Mouse (Mus musculus): ENCODE results near the gene Olfr582. TPM values are rescaled to one million over a fixed set of nuclear protein-coding genes. Genes with fewer than 3 reads are reported as not detected.

Olfr582 gene
- total RNA-seq (2012; rRNA removed): not detected in 2 replicates

- in situ Hi-C loops (cut with MboI; ENCODE audit: low sequenced_read_pairs in 2 of 2, unreplicated experiment in 2 of 2): no loop called here
These were observed at the start of gene Olfr582 for GRCm38 (mm10) chr7:103037724-103038123. Gene Olfr582, plus strand, starts transcription at chr7:103038024.

GRCm38 (mm10) chr7:102989224-102989623 is 48.6 kb upstream of the Olfr582 start, which contains the start of gene Olfr578:
Gene Olfr578, minus strand, starts transcription at chr7:102989324.
- Histone ChIP-seq H3K9me3 (ENCODE audit: control insufficient read depth, insufficient read depth, low read depth, low read length) (no peaks in the 10 kb centered on the region), H3K4me1 (ENCODE audit: control insufficient read depth in 2 of 2, insufficient read depth in 2 of 2, low read length in 2 of 2, poor library complexity in 1 of 2) (no peaks in the 10 kb centered on the region), H3K27ac (ENCODE audit: insufficient read depth, low read depth, low read length, poor library complexity, severe bottlenecking) (no peak within 1 kb of the TSS), H3K9ac (ENCODE audit: insufficient read depth, low read depth, low read length, poor library complexity, severe bottlenecking) (no peak within 1 kb of the TSS), H3K4me3 (ENCODE audit: insufficient read depth in 1 of 2, low read depth in 1 of 2, low read length in 2 of 2, poor library complexity in 1 of 2, severe bottlenecking in 1 of 2) (no peak within 1 kb of the TSS), H3K36me3 (ENCODE audit: control insufficient read depth, insufficient read depth, low read length, poor library complexity, severe bottlenecking) (no peaks in the 10 kb centered on the region)
- in situ Hi-C loops (cut with MboI; ENCODE audit: low sequenced_read_pairs in 2 of 2, unreplicated experiment in 2 of 2): no loop called here
- no peak for TF ChIP-seq HCFC1 (IDR thresholded peaks at IDR 0.05; ENCODE audit: borderline replicate concordance, insufficient read depth, low read length)
- no peak for TF ChIP-seq CHD2 (IDR thresholded peaks at IDR 0.05; ENCODE audit: low read depth, low read length)
- no peak for TF ChIP-seq ZC3H11A (IDR thresholded peaks at IDR 0.05; ENCODE audit: borderline replicate concordance, low read depth, low read length)
- TF ChIP-seq ZNF384 (IDR thresholded peaks at IDR 0.05; ENCODE audit: low read depth, low read length): no peak
- no peak for TF ChIP-seq MAFK (IDR thresholded peaks at IDR 0.05; ENCODE audit: insufficient read depth, low read depth, low read length)
- no peak for DNase-seq (ENCODE audit: low read depth, low spot score)

More at GRCm38 (mm10) chr7:103037724-103038123, at the start of gene Olfr582:
- H3K9ac ChIP-seq (ENCODE audit: insufficient read depth, low read depth, low read length, poor library complexity, severe bottlenecking): no peak within 1 kb of the TSS
- TF ChIP-seq ZNF384 (IDR thresholded peaks at IDR 0.05; ENCODE audit: low read depth, low read length) (no peak), MAFK (IDR thresholded peaks at IDR 0.05; ENCODE audit: insufficient read depth, low read depth, low read length) (no peak), ZC3H11A (IDR thresholded peaks at IDR 0.05; ENCODE audit: borderline replicate concordance, low read depth, low read length) (no peak), CHD2 (IDR thresholded peaks at IDR 0.05; ENCODE audit: low read depth, low read length) (no peak), HCFC1 (IDR thresholded peaks at IDR 0.05; ENCODE audit: borderline replicate concordance, insufficient read depth, low read length) (no peak)
- H3K27ac ChIP-seq (ENCODE audit: insufficient read depth, low read depth, low read length, poor library complexity, severe bottlenecking): no peak within 1 kb of the TSS
- no peak for DNase-seq (ENCODE audit: low read depth, low spot score)
- H3K4me1 ChIP-seq (ENCODE audit: control insufficient read depth in 2 of 2, insufficient read depth in 2 of 2, low read length in 2 of 2, poor library complexity in 1 of 2): no peaks in the 10 kb centered on the region
- no peaks in the 10 kb centered on the region for H3K9me3 ChIP-seq (ENCODE audit: control insufficient read depth, insufficient read depth, low read depth, low read length)
- H3K4me3 ChIP-seq (ENCODE audit: insufficient read depth in 1 of 2, low read depth in 1 of 2, low read length in 2 of 2, poor library complexity in 1 of 2, severe bottlenecking in 1 of 2): no peak within 1 kb of the TSS
- H3K36me3 ChIP-seq (ENCODE audit: control insufficient read depth, insufficient read depth, low read length, poor library complexity, severe bottlenecking): no peaks in the 10 kb centered on the region

GRCm38 (mm10) chr7:103051000-103051399 is 13.2 kb downstream of the Olfr582 start, which contains the start of gene Olfr583:
Gene Olfr583, plus strand, starts transcription at chr7:103051300.
- H3K4me3 ChIP-seq (ENCODE audit: insufficient read depth in 1 of 2, low read depth in 1 of 2, low read length in 2 of 2, poor library complexity in 1 of 2, severe bottlenecking in 1 of 2): no peak within 1 kb of the TSS
- no peak for TF ChIP-seq MAFK (IDR thresholded peaks at IDR 0.05; ENCODE audit: insufficient read depth, low read depth, low read length)
- TF ChIP-seq ZNF384 (IDR thresholded peaks at IDR 0.05; ENCODE audit: low read depth, low read length): no peak
- TF ChIP-seq HCFC1 (IDR thresholded peaks at IDR 0.05; ENCODE audit: borderline replicate concordance, insufficient read depth, low read length): no peak
- no peak for TF ChIP-seq CHD2 (IDR thresholded peaks at IDR 0.05; ENCODE audit: low read depth, low read length)
- TF ChIP-seq ZC3H11A (IDR thresholded peaks at IDR 0.05; ENCODE audit: borderline replicate concordance, low read depth, low read length): no peak
- no peaks in the 10 kb centered on the region for H3K9me3 ChIP-seq (ENCODE audit: control insufficient read depth, insufficient read depth, low read depth, low read length)
- no peak within 1 kb of the TSS for H3K9ac ChIP-seq (ENCODE audit: insufficient read depth, low read depth, low read length, poor library complexity, severe bottlenecking)
- no peaks in the 10 kb centered on the region for H3K36me3 ChIP-seq (ENCODE audit: control insufficient read depth, insufficient read depth, low read length, poor library complexity, severe bottlenecking)
- no peaks in the 10 kb centered on the region for H3K4me1 ChIP-seq (ENCODE audit: control insufficient read depth in 2 of 2, insufficient read depth in 2 of 2, low read length in 2 of 2, poor library complexity in 1 of 2)
- no peak for DNase-seq (ENCODE audit: low read depth, low spot score)
- in situ Hi-C loops (cut with MboI; ENCODE audit: low sequenced_read_pairs in 2 of 2, unreplicated experiment in 2 of 2): no loop called here
- no peak within 1 kb of the TSS for H3K27ac ChIP-seq (ENCODE audit: insufficient read depth, low read depth, low read length, poor library complexity, severe bottlenecking)

GRCm38 (mm10) chr7:103081585-103081984 is 43.8 kb downstream of the Olfr582 start, which contains the start of gene Olfr584:
Gene Olfr584, plus strand, starts transcription at chr7:103081885.
- Histone ChIP-seq H3K9me3 (ENCODE audit: control insufficient read depth, insufficient read depth, low read depth, low read length) (no peaks in the 10 kb centered on the region), H3K9ac (ENCODE audit: insufficient read depth, low read depth, low read length, poor library complexity, severe bottlenecking) (no peak within 1 kb of the TSS), H3K4me3 (ENCODE audit: insufficient read depth in 1 of 2, low read depth in 1 of 2, low read length in 2 of 2, poor library complexity in 1 of 2, severe bottlenecking in 1 of 2) (no peak within 1 kb of the TSS), H3K27ac (ENCODE audit: insufficient read depth, low read depth, low read length, poor library complexity, severe bottlenecking) (no peak within 1 kb of the TSS), H3K36me3 (ENCODE audit: control insufficient read depth, insufficient read depth, low read length, poor library complexity, severe bottlenecking) (no peaks in the 10 kb centered on the region), H3K4me1 (ENCODE audit: control insufficient read depth in 2 of 2, insufficient read depth in 2 of 2, low read length in 2 of 2, poor library complexity in 1 of 2) (no peaks in the 10 kb centered on the region)
- TF ChIP-seq HCFC1 (IDR thresholded peaks at IDR 0.05; ENCODE audit: borderline replicate concordance, insufficient read depth, low read length) (no peak), MAFK (IDR thresholded peaks at IDR 0.05; ENCODE audit: insufficient read depth, low read depth, low read length) (no peak), ZC3H11A (IDR thresholded peaks at IDR 0.05; ENCODE audit: borderline replicate concordance, low read depth, low read length) (no peak), CHD2 (IDR thresholded peaks at IDR 0.05; ENCODE audit: low read depth, low read length) (no peak), ZNF384 (IDR thresholded peaks at IDR 0.05; ENCODE audit: low read depth, low read length) (no peak)
- in situ Hi-C loops (cut with MboI; ENCODE audit: low sequenced_read_pairs in 2 of 2, unreplicated experiment in 2 of 2): no loop called here
- DNase-seq (ENCODE audit: low read depth, low spot score): no peak

Other genes starting within 250 kb of the Olfr582 start
- not detected in 2 replicates for gene Olfr564, start 234.5 kb upstream of the Olfr582 start, total RNA-seq (2012; rRNA removed)
- gene Olfr566, start 179.3 kb upstream of the Olfr582 start, total RNA-seq (2012; rRNA removed): not detected in 2 replicates
- not detected in 2 replicates for gene Olfr568, start 160.9 kb upstream of the Olfr582 start, total RNA-seq (2012; rRNA removed)
- gene Olfr569, start 147.1 kb upstream of the Olfr582 start, total RNA-seq (2012; rRNA removed): not detected in 2 replicates
- gene Olfr570, start 143.4 kb upstream of the Olfr582 start, total RNA-seq (2012; rRNA removed): not detected in 2 replicates
- not detected in 2 replicates for gene Olfr571, start 120.5 kb upstream of the Olfr582 start, total RNA-seq (2012; rRNA removed)
- not detected in 2 replicates for gene Olfr572, start 113.6 kb upstream of the Olfr582 start, total RNA-seq (2012; rRNA removed)
- gene Olfr573-ps1, start 95.4 kb upstream of the Olfr582 start, total RNA-seq (2012; rRNA removed): not detected in 2 replicates
- gene Olfr574, start 89.6 kb upstream of the Olfr582 start, total RNA-seq (2012; rRNA removed): not detected in 2 replicates
- not detected in 2 replicates for gene Olfr575, start 79.2 kb upstream of the Olfr582 start, total RNA-seq (2012; rRNA removed)
- gene Olfr576, start 75.4 kb upstream of the Olfr582 start, total RNA-seq (2012; rRNA removed): not detected in 2 replicates
- gene Olfr577, start 62.1 kb upstream of the Olfr582 start, total RNA-seq (2012; rRNA removed): not detected in 2 replicates
- gene Olfr578, start 48.7 kb upstream of the Olfr582 start, total RNA-seq (2012; rRNA removed): not detected in 2 replicates
- not detected in 2 replicates for gene Olfr583, start 13.3 kb downstream of the Olfr582 start, total RNA-seq (2012; rRNA removed)
- not detected in 2 replicates for gene Olfr584, start 43.9 kb downstream of the Olfr582 start, total RNA-seq (2012; rRNA removed)
- not detected in 2 replicates for gene Olfr585, start 59.7 kb downstream of the Olfr582 start, total RNA-seq (2012; rRNA removed)
- not detected in 2 replicates for gene Olfr586, start 87.6 kb downstream of the Olfr582 start, total RNA-seq (2012; rRNA removed)
- not detected in 2 replicates for gene Olfr588-ps1, start 102.9 kb downstream of the Olfr582 start, total RNA-seq (2012; rRNA removed)
- gene Olfr589, start 118.3 kb downstream of the Olfr582 start, total RNA-seq (2012; rRNA removed): not detected in 2 replicates
- not detected in 2 replicates for gene Olfr591, start 140.3 kb downstream of the Olfr582 start, total RNA-seq (2012; rRNA removed)
- gene Olfr592, start 146.8 kb downstream of the Olfr582 start, total RNA-seq (2012; rRNA removed): not detected in 2 replicates
- not detected in 2 replicates for gene Olfr593, start 173.8 kb downstream of the Olfr582 start, total RNA-seq (2012; rRNA removed)
- not detected in 2 replicates for gene Olfr594, start 179.0 kb downstream of the Olfr582 start, total RNA-seq (2012; rRNA removed)
- gene Usp17ld, start 214.5 kb downstream of the Olfr582 start, total RNA-seq (2012; rRNA removed): 1.3 and 1.4 TPM in 2 replicates

Measured in ES-E14 (cell line).